Mouse (Mus musculus): ENCODE measurements at regions not wholly inside any gene's neighbourhood (a gene's known extent, or its start where the extent isn't known, plus 50 kb on each side); places are given as distances from the start of the nearest gene placed in this dataset.
"Not testable (repeated sequence)": the region's sequence is repeated elsewhere in the genome, so short reads cannot be mapped to it uniquely, and the experiment has no call there.

DNA sequence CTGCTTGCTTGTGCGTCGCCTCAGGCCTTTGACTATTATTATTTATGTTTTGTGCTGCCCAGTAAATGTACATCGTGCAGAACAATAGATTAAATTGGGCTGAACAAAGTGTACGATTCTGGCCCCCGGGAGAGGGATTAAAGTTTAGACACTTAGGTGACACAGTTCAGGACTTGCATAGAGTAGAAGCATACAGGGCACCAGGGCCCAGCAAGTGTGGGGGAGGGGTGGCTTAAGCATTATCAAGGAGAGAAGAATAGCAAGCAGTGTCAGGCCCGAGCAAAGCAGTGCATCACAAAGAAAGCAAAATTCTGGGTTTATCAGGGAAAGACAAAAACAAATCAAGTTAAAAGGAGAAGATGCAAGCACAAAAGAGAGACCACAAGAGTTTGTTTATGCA lies 133.3 kb upstream of the Myt1l start:
- no peak overlapping the region for H3K4me3 ChIP-seq (ENCODE audit: low read length)
- no peak overlapping the region for H3K9ac ChIP-seq (ENCODE audit: low read depth, low read length)
- no peaks in the 10 kb centered on the region for H3K36me3 ChIP-seq (ENCODE audit: control insufficient read depth, insufficient read depth, low read length)
- H3K4me2 ChIP-seq (ENCODE audit: low read depth, low read length) = no peak overlapping the region
- no peaks in the 10 kb centered on the region for H3K27me3 ChIP-seq (replicated peaks; ENCODE audit: control insufficient read depth, insufficient read depth, low read length)
- WGBS = 59% methylated on average over 6 of the region's 6 CpGs
- H3K27ac ChIP-seq (ENCODE audit: low read length) = no peak overlapping the region
- no peak for ATAC-seq
- H3K4me1 ChIP-seq (ENCODE audit: control insufficient read depth, insufficient read depth, low read length) = no peaks in the 10 kb centered on the region
- no peaks in the 10 kb centered on the region for H3K9me3 ChIP-seq (ENCODE audit: control insufficient read depth, low read length)

DNA sequence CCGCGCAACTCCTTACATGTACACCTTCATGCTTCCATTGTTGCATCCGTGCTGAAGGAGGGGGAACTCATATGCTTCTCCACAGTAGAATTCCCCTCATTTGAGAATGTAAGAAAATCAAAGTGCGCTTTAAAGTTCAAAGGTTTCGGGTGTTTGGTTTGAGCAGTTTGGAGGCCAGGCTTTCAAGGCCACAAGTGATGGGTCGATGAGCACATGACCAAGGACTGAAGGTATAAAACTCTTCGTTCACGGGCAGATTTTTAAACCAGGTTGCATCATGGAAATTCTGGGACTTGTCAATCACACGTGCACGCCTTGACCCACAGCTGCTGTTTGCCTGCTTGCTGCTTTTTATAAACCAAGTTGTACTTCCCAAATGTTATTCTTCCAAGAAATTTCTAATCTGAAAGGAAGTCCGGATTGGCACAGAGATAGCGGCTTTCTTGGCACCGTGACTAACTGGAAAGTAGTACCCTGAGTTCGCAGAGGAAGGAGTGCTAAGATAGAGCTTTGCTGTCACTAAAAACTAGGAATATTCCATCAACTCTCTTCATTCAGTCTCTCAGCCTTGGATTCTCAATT lies 132.7 kb upstream of the Myt1l start:
- H3K9ac ChIP-seq (ENCODE audit: low read depth, low read length) = no peak overlapping the region
- H3K9me3 ChIP-seq (ENCODE audit: control insufficient read depth, low read length) = no peaks in the 10 kb centered on the region
- no peak overlapping the region for H3K4me3 ChIP-seq (ENCODE audit: low read length)
- H3K4me2 ChIP-seq (ENCODE audit: low read depth, low read length) = no peak overlapping the region
- ATAC-seq = no peak
- 83% methylated on average over 14 of the region's 14 CpGs for WGBS
- no peaks in the 10 kb centered on the region for H3K27me3 ChIP-seq (replicated peaks; ENCODE audit: control insufficient read depth, insufficient read depth, low read length)
- no peaks in the 10 kb centered on the region for H3K36me3 ChIP-seq (ENCODE audit: control insufficient read depth, insufficient read depth, low read length)
- no peaks in the 10 kb centered on the region for H3K4me1 ChIP-seq (ENCODE audit: control insufficient read depth, insufficient read depth, low read length)
- no peak overlapping the region for H3K27ac ChIP-seq (ENCODE audit: low read length)

DNA sequence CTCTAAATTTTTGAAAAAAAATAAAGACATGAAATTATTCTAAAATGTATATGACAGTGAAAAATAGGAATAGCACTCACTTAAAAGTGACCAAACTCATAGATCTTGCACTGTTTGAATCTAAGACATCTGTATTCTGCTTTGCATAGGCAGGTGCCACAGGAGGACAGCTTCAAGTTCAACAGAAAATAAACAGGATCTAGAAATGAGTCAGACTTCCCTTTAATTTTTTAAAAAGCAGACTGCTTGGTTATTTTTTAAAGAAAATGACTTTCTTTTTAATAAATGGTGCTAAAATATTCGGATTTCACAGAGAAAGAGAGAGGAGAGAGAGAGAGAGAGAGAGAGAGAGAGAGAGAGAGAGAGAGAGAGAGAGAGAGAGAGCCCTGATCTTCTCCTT lies 123.8 kb upstream of the Myt1l start:
- no peak overlapping the region for H3K27ac ChIP-seq (ENCODE audit: low read length)
- no peak overlapping the region for H3K4me2 ChIP-seq (ENCODE audit: low read depth, low read length)
- no peaks in the 10 kb centered on the region for H3K4me1 ChIP-seq (ENCODE audit: control insufficient read depth, insufficient read depth, low read length)
- H3K4me3 ChIP-seq (ENCODE audit: low read length) = no peak overlapping the region
- no peaks in the 10 kb centered on the region for H3K9me3 ChIP-seq (ENCODE audit: control insufficient read depth, low read length)
- no peak for ATAC-seq
- 33% methylated on average over 1 of the region's 1 CpGs for WGBS
- H3K36me3 ChIP-seq (ENCODE audit: control insufficient read depth, insufficient read depth, low read length) = no peaks in the 10 kb centered on the region
- H3K9ac ChIP-seq (ENCODE audit: low read depth, low read length) = no peak overlapping the region
- H3K27me3 ChIP-seq (replicated peaks; ENCODE audit: control insufficient read depth, insufficient read depth, low read length) = no peaks in the 10 kb centered on the region

DNA sequence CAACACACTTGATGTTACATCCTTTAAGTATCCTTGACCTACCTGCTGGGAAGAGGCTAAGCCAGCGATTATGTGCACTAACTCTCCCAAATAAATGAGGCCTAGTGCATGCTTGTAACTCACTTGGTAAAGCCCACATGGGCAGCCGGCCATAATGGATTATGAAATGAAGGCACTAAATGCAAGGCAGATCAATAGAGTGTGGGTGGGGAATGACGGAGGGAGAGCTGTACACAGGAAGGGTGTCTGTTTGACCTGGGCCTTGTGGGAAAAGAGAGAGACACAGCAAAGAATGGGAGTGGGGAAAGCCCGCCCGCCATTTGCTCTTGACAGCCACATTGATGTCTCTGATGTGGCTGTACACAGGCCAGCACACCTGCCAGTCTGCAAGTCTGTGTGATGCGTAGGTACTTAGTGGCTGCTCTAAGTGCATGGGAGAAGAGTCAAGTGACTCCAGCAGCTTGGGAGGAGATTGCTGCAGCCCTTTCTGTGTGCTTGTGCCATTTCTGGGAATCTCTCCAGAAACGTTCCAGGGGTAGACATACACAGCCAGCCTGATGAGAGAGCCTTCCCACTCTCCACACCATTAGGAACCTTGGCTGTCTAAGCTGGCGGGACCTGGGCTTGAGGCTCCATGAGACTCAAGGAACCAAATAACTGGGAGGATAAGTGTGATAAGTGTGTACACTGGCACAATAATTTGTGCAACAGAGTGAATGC lies 118.7 kb upstream of the Myt1l start:
- no peak for ATAC-seq
- Histone ChIP-seq H3K4me3 (ENCODE audit: low read length) (no peak overlapping the region), H3K4me1 (ENCODE audit: control insufficient read depth, insufficient read depth, low read length) (no peaks in the 10 kb centered on the region), H3K9me3 (ENCODE audit: control insufficient read depth, low read length) (no peaks in the 10 kb centered on the region), H3K27ac (ENCODE audit: low read length) (no peak overlapping the region), H3K4me2 (ENCODE audit: low read depth, low read length) (no peak overlapping the region), H3K27me3 (replicated peaks; ENCODE audit: control insufficient read depth, insufficient read depth, low read length) (no peaks in the 10 kb centered on the region), H3K36me3 (ENCODE audit: control insufficient read depth, insufficient read depth, low read length) (no peaks in the 10 kb centered on the region), H3K9ac (ENCODE audit: low read depth, low read length) (no peak overlapping the region)
- WGBS = 84% methylated on average over 8 of the region's 8 CpGs

DNA sequence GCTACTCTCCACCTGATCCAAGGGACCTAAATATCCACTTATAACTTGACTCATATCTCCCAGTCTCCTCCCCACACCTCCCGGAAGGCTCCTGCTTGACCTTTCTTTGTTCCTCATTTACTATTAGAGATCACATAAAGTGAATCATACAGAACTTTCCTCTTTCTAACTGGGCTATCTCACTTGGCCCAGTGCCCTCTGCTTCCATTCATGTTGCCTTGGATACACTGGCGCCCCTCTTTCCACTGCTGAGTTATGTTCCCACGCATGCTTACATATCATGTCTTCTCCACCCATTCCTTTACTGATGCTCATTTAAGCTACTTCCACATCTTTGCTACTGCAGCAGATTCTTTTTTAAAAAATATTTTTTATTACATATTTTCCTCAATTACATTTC lies 94.2 kb upstream of the Myt1l start:
- no peak overlapping the region for H3K27ac ChIP-seq (ENCODE audit: low read length)
- H3K27me3 ChIP-seq (replicated peaks; ENCODE audit: control insufficient read depth, insufficient read depth, low read length) = no peaks in the 10 kb centered on the region
- H3K4me2 ChIP-seq (ENCODE audit: low read depth, low read length) = no peak overlapping the region
- H3K4me1 ChIP-seq (ENCODE audit: control insufficient read depth, insufficient read depth, low read length) = no peaks in the 10 kb centered on the region
- ATAC-seq = no peak
- no peak overlapping the region for H3K4me3 ChIP-seq (ENCODE audit: low read length)
- H3K9ac ChIP-seq (ENCODE audit: low read depth, low read length) = no peak overlapping the region
- no peaks in the 10 kb centered on the region for H3K36me3 ChIP-seq (ENCODE audit: control insufficient read depth, insufficient read depth, low read length)
- WGBS = 91% methylated on average over 3 of the region's 3 CpGs
- H3K9me3 ChIP-seq (ENCODE audit: control insufficient read depth, low read length) = no peaks in the 10 kb centered on the region

DNA sequence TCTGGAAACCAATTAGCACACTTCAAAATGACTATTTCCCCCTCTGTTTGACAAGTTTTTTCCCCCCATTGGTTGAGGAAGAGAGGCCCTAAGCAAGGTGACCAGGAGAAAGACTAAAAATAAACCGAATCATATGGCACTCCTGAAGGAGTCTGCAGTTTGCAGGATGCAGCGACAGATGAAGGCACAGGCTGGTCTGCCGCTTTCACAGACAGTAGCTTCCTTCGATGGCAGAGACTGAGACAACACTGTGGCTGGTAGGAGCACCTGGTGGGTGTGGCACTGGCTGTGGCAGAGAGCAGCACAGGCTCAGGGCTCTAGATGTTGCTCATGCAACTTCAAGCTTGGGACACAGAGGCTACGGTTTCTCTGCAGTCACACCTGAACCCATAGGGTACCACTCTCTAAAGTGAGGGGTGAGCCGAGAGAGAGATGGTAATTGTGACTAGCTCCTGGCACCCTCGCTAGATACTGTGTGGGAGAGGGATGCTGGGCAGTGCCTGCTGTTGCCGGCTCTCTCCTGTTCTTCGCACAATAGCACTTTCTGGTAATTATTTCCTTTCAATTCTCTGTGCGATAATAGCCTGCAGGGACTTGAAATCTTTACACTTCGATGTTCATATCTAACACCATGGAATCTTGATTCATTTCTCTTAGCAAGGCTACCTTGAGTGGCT lies 88.7 kb upstream of the Myt1l start:
- ATAC-seq = no peak
- H3K27ac ChIP-seq (ENCODE audit: low read length) = no peak overlapping the region
- no peaks in the 10 kb centered on the region for H3K27me3 ChIP-seq (replicated peaks; ENCODE audit: control insufficient read depth, insufficient read depth, low read length)
- no peak overlapping the region for H3K4me3 ChIP-seq (ENCODE audit: low read length)
- no peak overlapping the region for H3K4me2 ChIP-seq (ENCODE audit: low read depth, low read length)
- no peaks in the 10 kb centered on the region for H3K9me3 ChIP-seq (ENCODE audit: control insufficient read depth, low read length)
- H3K4me1 ChIP-seq (ENCODE audit: control insufficient read depth, insufficient read depth, low read length) = no peaks in the 10 kb centered on the region
- 80% methylated on average over 11 of the region's 11 CpGs for WGBS
- no peak overlapping the region for H3K9ac ChIP-seq (ENCODE audit: low read depth, low read length)
- H3K36me3 ChIP-seq (ENCODE audit: control insufficient read depth, insufficient read depth, low read length) = no peaks in the 10 kb centered on the region

DNA sequence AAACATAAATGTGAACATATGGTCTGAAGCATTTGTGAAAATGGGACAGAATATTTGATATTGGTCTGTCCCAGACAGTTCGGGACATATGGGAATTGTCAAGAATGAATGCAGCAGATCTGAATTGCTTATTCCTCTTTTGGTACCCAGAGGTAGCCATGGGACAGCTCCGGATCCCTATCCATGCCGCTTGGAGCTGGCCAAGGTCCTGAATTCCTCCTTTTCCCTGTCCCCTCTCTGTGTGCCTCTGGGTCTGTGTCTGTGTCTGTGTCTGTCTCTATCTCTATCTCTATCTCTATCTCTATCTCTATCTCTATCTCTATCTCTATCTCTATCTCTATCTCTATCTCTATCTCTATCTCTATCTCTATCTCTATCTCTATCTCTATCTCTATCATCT lies 63.0 kb upstream of the Myt1l start:
- not testable (repeated sequence) for H3K36me3 ChIP-seq (ENCODE audit: control insufficient read depth, insufficient read depth, low read length); ATAC-seq; H3K9ac ChIP-seq (ENCODE audit: low read depth, low read length); H3K4me2 ChIP-seq (ENCODE audit: low read depth, low read length); H3K27me3 ChIP-seq (replicated peaks; ENCODE audit: control insufficient read depth, insufficient read depth, low read length); H3K4me1 ChIP-seq (ENCODE audit: control insufficient read depth, insufficient read depth, low read length); H3K27ac ChIP-seq (ENCODE audit: low read length); H3K4me3 ChIP-seq (ENCODE audit: low read length); H3K9me3 ChIP-seq (ENCODE audit: control insufficient read depth, low read length)
- 9% methylated on average over 3 of the region's 3 CpGs for WGBS
